Mouse (Mus musculus): ENCODE results near the gene Mvb12b.

Mvb12b gene

GRCm38 (mm10) chr2:33812980-33813379 is 74.8 kb downstream of the Mvb12b start:
- no peak for DNase-seq (ENCODE audit: low spot score)

GRCm38 (mm10) chr2:33811349-33811890 is 76.3 kb downstream of the Mvb12b start:
- DNase-seq (ENCODE audit: low spot score), result no peak

- DNase-seq (ENCODE audit: low spot score), result no peak
Observed at GRCm38 (mm10) chr2:33809081-33809480, 78.7 kb downstream of the Mvb12b start.

GRCm38 (mm10) chr2:33808032-33808431 is 79.7 kb downstream of the Mvb12b start:
- DNase-seq (ENCODE audit: low spot score), result no peak

GRCm38 (mm10) chr2:33805640-33806039 is 82.1 kb downstream of the Mvb12b start:
- DNase-seq (ENCODE audit: low spot score), result no peak

- no peak for DNase-seq (ENCODE audit: low spot score)
Observed at GRCm38 (mm10) chr2:33803717-33804214, 84.0 kb downstream of the Mvb12b start.

- no peak for DNase-seq (ENCODE audit: low spot score)
Observed at GRCm38 (mm10) chr2:33803083-33803615, 84.6 kb downstream of the Mvb12b start.

GRCm38 (mm10) chr2:33801760-33802159 is 86.0 kb downstream of the Mvb12b start:
- no peak for DNase-seq (ENCODE audit: low spot score)

GRCm38 (mm10) chr2:33801336-33801735 is 86.4 kb downstream of the Mvb12b start:
- DNase-seq (ENCODE audit: low spot score), result no peak

GRCm38 (mm10) chr2:33800221-33800620 is 87.5 kb downstream of the Mvb12b start:
- no peak for DNase-seq (ENCODE audit: low spot score)

- DNase-seq (ENCODE audit: low spot score), result no peak
Observed at GRCm38 (mm10) chr2:33795716-33796472, 91.9 kb downstream of the Mvb12b start.

- DNase-seq (ENCODE audit: low spot score), result no peak
Observed at GRCm38 (mm10) chr2:33795001-33795580, 92.7 kb downstream of the Mvb12b start.

- DNase-seq (ENCODE audit: low spot score), result no peak
Observed at GRCm38 (mm10) chr2:33794483-33794882, 93.3 kb downstream of the Mvb12b start.

- DNase-seq (ENCODE audit: low spot score), result no peak
Observed at GRCm38 (mm10) chr2:33790301-33790700, 97.4 kb downstream of the Mvb12b start.

GRCm38 (mm10) chr2:33789732-33790131 is 98.0 kb downstream of the Mvb12b start:
- no peak for DNase-seq (ENCODE audit: low spot score)

- DNase-seq (ENCODE audit: low spot score), result no peak
Observed at GRCm38 (mm10) chr2:33789279-33789678, 98.5 kb downstream of the Mvb12b start.

- DNase-seq (ENCODE audit: low spot score), result no peak
Observed at GRCm38 (mm10) chr2:33788851-33789250, 98.9 kb downstream of the Mvb12b start.

- DNase-seq (ENCODE audit: low spot score), result no peak
Observed at GRCm38 (mm10) chr2:33788131-33788530, 99.6 kb downstream of the Mvb12b start.

- DNase-seq (ENCODE audit: low spot score), result no peak
Observed at GRCm38 (mm10) chr2:33786064-33786463, 101.7 kb downstream of the Mvb12b start.

- DNase-seq (ENCODE audit: low spot score), result no peak
Observed at GRCm38 (mm10) chr2:33785596-33785995, 102.2 kb downstream of the Mvb12b start.

- no peak for DNase-seq (ENCODE audit: low spot score)
Observed at GRCm38 (mm10) chr2:33784721-33785120, 103.0 kb downstream of the Mvb12b start.

- DNase-seq (ENCODE audit: low spot score), result no peak
Observed at GRCm38 (mm10) chr2:33783419-33783818, 104.3 kb downstream of the Mvb12b start.

Measured in c-Kit-positive CD71-positive TER-119-positive erythroid progenitor cells, embryonic 14.5 days (primary cell).